Mouse (Mus musculus) liver, postnatal 0 days (tissue): ENCODE data around the gene Map2k2.

Experiments used
- CTCF ChIP-seq: sonication (generic); IDR thresholded peaks from 2 replicates; pipeline ENCODE4 v1.5.1; 2016; ENCODE audit warnings: antibody characterized with exemption, low read depth
- EP300 ChIP-seq: IDR thresholded peaks from 2 replicates; pipeline ENCODE4 v1.6.1; 2016; ENCODE audit warnings: antibody characterized with exemption, low read depth, mild to moderate bottlenecking

DNA sequence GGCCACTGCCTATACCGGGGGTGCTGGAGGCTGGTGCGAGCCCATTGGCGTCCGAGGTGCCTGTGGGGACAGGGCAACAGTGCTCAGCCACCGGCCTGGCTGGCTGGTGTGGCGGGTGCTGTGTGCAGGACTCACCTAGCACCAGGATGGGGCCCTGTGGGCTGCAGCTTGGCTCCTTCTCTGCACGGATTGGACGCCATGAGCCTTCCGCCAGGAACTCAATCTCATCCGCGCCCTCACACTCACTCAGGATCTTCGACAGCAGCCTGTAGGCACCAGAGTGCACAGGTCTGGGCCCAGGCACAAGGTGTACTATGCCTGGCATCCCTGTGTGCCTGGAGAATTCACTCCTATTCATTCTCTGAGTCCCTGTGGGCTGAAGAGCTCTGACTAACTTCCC is 48.6 kb downstream of the Map2k2 start:
- no peak for TF ChIP-seq CTCF
- no peak for TF ChIP-seq EP300
